Mouse (Mus musculus) brown adipose tissue, adult 24 weeks (tissue): ENCODE data around the gene Gm28919. TPM values are rescaled to one million over a fixed set of nuclear protein-coding genes. Genes with fewer than 3 reads are reported as not detected.
"Not testable (repeated sequence)": the region's sequence is repeated elsewhere in the genome, so short reads cannot be mapped to it uniquely, and the experiment has no call there.

Source experiments
- H3K27ac ChIP-seq: fragments of 200-500 bp; replicated peaks from 2 replicates; pipeline ENCODE4 v1.5.1; 2012; ENCODE audit warnings: low read depth, mild to moderate bottlenecking, low read length
- H3K4me1 ChIP-seq: fragments of 200-500 bp; 2 replicates; pipeline ENCODE4 v1.6.1; 2012; ENCODE audit warnings: low read length, mixed read lengths; ENCODE audit not compliant: control insufficient read depth, insufficient read depth, insufficient read length
- H3K4me3 ChIP-seq: fragments of 200-500 bp; 2 replicates; pipeline ENCODE4 v1.5.1; 2012; ENCODE audit warnings: low read depth, mild to moderate bottlenecking, low read length, moderate library complexity; ENCODE audit not compliant: insufficient read depth
- polyA plus RNA-seq: library from polyadenylated mRNA; stranded (reverse); fragments of >200 nt; gene quantifications from 2 replicates; pipeline ENCODE4 v1.2.4, GENCODE M21; 2012; ENCODE audit not compliant: missing spikeins, insufficient read depth, insufficient read length

The Gm28919 gene
- not detected in 2 replicates for polyA plus RNA-seq

- H3K4me1 ChIP-seq, H3K27ac ChIP-seq, H3K4me3 ChIP-seq: not testable (repeated sequence)
These were observed at the start of gene Gm28919 for GRCm38 (mm10) chrY:6583246-6583645. TSS of gene Gm28919 (plus strand) at chrY:6583546.

Other genes starting within 250 kb of the Gm28919 start
- not detected in 2 replicates for gene Gm21719, start 99.3 kb downstream of the Gm28919 start, polyA plus RNA-seq